In the genomic region with DNA sequence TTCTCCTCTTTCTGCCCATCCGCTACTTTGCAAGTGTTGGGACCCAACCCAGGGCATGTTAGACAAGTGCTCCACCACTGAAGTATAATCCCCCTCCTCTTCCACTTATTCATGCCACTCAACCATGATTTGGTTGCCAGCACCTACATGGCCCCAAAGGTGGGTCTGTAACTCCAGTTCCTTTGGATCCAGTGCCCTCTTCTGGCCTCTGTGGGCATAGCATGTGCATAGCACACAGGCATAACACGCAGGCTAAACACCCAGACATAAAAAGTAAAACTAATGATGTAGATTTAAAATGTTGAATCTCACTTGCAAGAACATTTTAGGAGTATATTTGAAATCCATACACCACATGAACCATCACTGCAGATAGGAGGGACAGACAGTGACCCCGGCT, we compare ENCODE assay signal across 11 mouse cellular contexts.
DNase-seq lines count a peak whose midpoint lies in the region; ATAC-seq and TF ChIP-seq lines count a peak whose summit lies in the region.
"Had no signal": no experiment of that assay in that cellular context is flagged by ENCODE, and none has a peak within 500 bp of the region (broad histone marks: within the 10 kb centered on the region; RNA-seq: fewer than 3 reads in every experiment).

No protein-coding gene starts in this region.

- H3K9me3 ChIP-seq in kidney, embryonic 14.5 days (ENCODE audit: control insufficient read depth, low read length), result no peaks in the 10 kb centered on the region

- no peak overlapping the region for H3K4me3 ChIP-seq in cerebellum, adult 2 months (replicated peaks; ENCODE audit: insufficient read depth, low read depth, low read length)
- H3K4me3 ChIP-seq in kidney, embryonic 14.5 days (ENCODE audit: low read length), result no peak overlapping the region
- H3K4me3 ChIP-seq in testis, adult 2 months (ENCODE audit: control insufficient read depth, low read depth, low read length), result no peak overlapping the region

- 96% methylated on average over 3 of the region's 3 CpGs for WGBS in cerebellum, adult 2 months
- 91% methylated on average over 3 of the region's 3 CpGs for WGBS in kidney, embryonic 14.5 days

- DNase-seq in cerebellum, adult 2 months, result no peak
- DNase-seq in cerebellum, adult 9-11 months, result no peak
- no peak for DNase-seq in kidney, postnatal 14 days
- DNase-seq in testis, postnatal 14 days (ENCODE audit: low spot score), result no peak
- peak; percentile 50 for DNase-seq in thymus, postnatal 4 days
- no peak for DNase-seq in adrenal gland, postnatal 4 days (ENCODE audit: low spot score in 2 of 2)
- DNase-seq: cerebellum, adult 8-10 months; gastrocnemius, postnatal 10 days; right cerebral cortex, postnatal 14 days had no signal

- TF ChIP-seq POLR2A in cerebellum, adult 2 months (IDR thresholded peaks at IDR 0.05; ENCODE audit: borderline replicate concordance, insufficient read depth, low read length), result no peak
- no peak for TF ChIP-seq POLR2A in testis, adult 2 months (IDR thresholded peaks at IDR 0.05; ENCODE audit: control insufficient read depth, low read depth, low read length)

- no peaks in the 10 kb centered on the region for H3K36me3 ChIP-seq in kidney, embryonic 14.5 days (ENCODE audit: control insufficient read depth, insufficient read depth, low read length)
- no peaks in the 10 kb centered on the region for H3K36me3 ChIP-seq in testis, adult 2 months (ENCODE audit: control insufficient read depth, insufficient read depth, low read length)

- no peaks in the 10 kb centered on the region for H3K27me3 ChIP-seq in cerebellum, adult 2 months (ENCODE audit: control insufficient read depth, insufficient read depth, low read length)
- H3K27me3 ChIP-seq in kidney, embryonic 14.5 days (ENCODE audit: control insufficient read depth, insufficient read depth, low read length), result no peaks in the 10 kb centered on the region
- H3K27me3 ChIP-seq in testis, adult 2 months (ENCODE audit: control insufficient read depth, insufficient read depth, low read length), result no peaks in the 10 kb centered on the region

- no peak overlapping the region for H3K4me2 ChIP-seq in kidney, embryonic 14.5 days (replicated peaks; ENCODE audit: low read depth, low read length)

- ATAC-seq in kidney, embryonic 14.5 days (ENCODE audit: low FRiP score, low TSS enrichment), result no peak

- no peak overlapping the region for H3K27ac ChIP-seq in cerebellum, adult 2 months (ENCODE audit: insufficient read depth, low read length)
- peak overlapping the region; percentile 55; the same call in 1 of the 2 replicates for H3K27ac ChIP-seq in kidney, embryonic 14.5 days (ENCODE audit: low read depth, low read length)
- no peak overlapping the region for H3K27ac ChIP-seq in testis, adult 2 months (ENCODE audit: control insufficient read depth, insufficient read depth, low read depth, low read length)

- no peaks in the 10 kb centered on the region for H3K4me1 ChIP-seq in cerebellum, adult 2 months (ENCODE audit: control insufficient read depth, insufficient read depth, low read length)
- H3K4me1 ChIP-seq in kidney, embryonic 14.5 days (ENCODE audit: control insufficient read depth, insufficient read depth, low read length), result peaks cover 9% of the 10 kb centered on the region; the same call in 1 of the 2 replicates
- H3K4me1 ChIP-seq in testis, adult 2 months (ENCODE audit: control insufficient read depth, insufficient read depth, low read length), result no peaks in the 10 kb centered on the region; the same call in 1 of the 2 replicates

- TF ChIP-seq CTCF in cerebellum, adult 2 months (IDR thresholded peaks at IDR 0.05; ENCODE audit: borderline replicate concordance, insufficient read depth, low read depth, low read length), result peak; percentile 29; the same call in 1 of the 2 replicates
- TF ChIP-seq CTCF in testis, adult 2 months (IDR thresholded peaks at IDR 0.05; ENCODE audit: control insufficient read depth, insufficient read depth, insufficient replicate concordance, low read depth, low read length), result peak; percentile 39; the same call in 1 of the 2 replicates

- no peak overlapping the region for H3K9ac ChIP-seq in kidney, embryonic 14.5 days (ENCODE audit: low read depth, low read length)
